Mouse (Mus musculus) bone marrow, adult 2 months (tissue): ENCODE results near the gene Ttc9c. TPM values are rescaled to one million over a fixed set of nuclear protein-coding genes. Genes with fewer than 3 reads are reported as not detected.

ENCODE experiments used
- H3K27ac ChIP-seq: fragments of 200-500 bp; 2 replicates; pipeline ENCODE4 v1.5.1; 2012; ENCODE audit warnings: low read depth, mild to moderate bottlenecking, control low read depth, inconsistent platforms, low read length; ENCODE audit not compliant: control insufficient read depth, poor library complexity, insufficient read depth
- H3K4me1 ChIP-seq: fragments of 200-500 bp; 2 replicates; pipeline ENCODE4 v1.6.1; 2011; ENCODE audit warnings: low read length; ENCODE audit not compliant: control insufficient read depth, insufficient read depth
- H3K4me3 ChIP-seq: fragments of 200-500 bp; replicated peaks from 2 replicates; pipeline ENCODE3; 2011; ENCODE audit warnings: mild to moderate bottlenecking, low read depth, low read length, control low read depth; ENCODE audit not compliant: control insufficient read depth
- CTCF ChIP-seq: fragments of 200-500 bp; IDR thresholded peaks from 2 replicates; pipeline ENCODE4 v1.5.1; 2011; ENCODE audit warnings: low read length, control low read depth; ENCODE audit not compliant: control insufficient read depth, insufficient read depth
- POLR2A ChIP-seq: fragments of 200-500 bp; IDR thresholded peaks from 2 replicates; pipeline ENCODE4 v1.6.1; 2011; ENCODE audit warnings: low read depth, mild to moderate bottlenecking, control low read depth, low read length, borderline replicate concordance; ENCODE audit not compliant: control insufficient read depth
- WGBS: fragments of 180-500 bp; shearing (Covaris S2); methylation state at CpG from one replicate; pipeline ENCODE4 v1.1.7; 2018; 5-methylcytosine and 5-hydroxymethylcytosine counted together
- polyA plus RNA-seq: library from polyadenylated mRNA; stranded (reverse); fragments of >200 nt; gene quantifications from 2 replicates; pipeline ENCODE4 v1.2.4, GENCODE M21; 2011; ENCODE audit warnings: low replicate concordance; ENCODE audit not compliant: missing spikeins, insufficient read depth, insufficient read length

The Ttc9c gene
- polyA plus RNA-seq, 1 experiment: 18.1 TPM

DNA sequence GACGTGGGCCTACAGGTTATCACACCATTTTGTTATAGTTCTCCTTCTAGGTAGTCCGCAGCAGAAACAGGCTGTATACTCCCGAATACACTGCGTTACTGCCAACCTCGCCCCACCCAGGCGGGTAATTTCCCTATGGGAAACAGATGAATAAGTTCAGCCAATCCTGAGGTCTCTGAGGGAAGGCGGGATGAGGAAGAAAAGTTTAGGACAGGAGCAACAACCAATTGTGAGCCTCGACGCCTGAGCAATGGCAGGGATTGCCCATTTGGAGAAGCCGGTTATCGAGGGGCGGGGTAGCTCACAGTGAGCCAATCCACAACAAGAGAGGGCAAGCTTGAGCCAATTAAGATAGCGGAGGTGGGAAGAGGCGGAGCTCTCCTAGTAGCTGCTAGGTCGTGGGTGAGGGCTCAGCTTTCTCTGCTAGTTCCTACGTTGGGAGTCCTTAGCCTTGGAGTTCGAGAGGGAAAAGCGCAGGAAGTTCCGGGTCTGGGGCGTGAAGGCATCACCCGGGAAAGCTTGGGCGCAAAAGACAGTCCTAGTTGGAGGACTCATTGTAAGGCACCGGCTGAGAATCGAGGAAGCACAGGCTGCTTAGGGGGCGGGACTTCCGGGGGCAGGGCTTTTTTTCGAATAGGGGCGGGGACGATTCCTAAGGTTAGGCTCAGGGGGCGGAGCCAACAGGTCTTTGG is 16.9 kb downstream of the Ttc9c start, which contains the start of gene Zbtb3:
Zbtb3 (plus strand) TSS at position 426 of the 692 bp plus-strand sequence.
- WGBS: 1% methylated on average over 30 of the region's 30 CpGs
- peaks cover 2% of the 10 kb centered on the region; the same call in 1 of the 2 replicates for H3K4me1 ChIP-seq
- TF ChIP-seq CTCF (no peak), POLR2A (no peak)

DNA sequence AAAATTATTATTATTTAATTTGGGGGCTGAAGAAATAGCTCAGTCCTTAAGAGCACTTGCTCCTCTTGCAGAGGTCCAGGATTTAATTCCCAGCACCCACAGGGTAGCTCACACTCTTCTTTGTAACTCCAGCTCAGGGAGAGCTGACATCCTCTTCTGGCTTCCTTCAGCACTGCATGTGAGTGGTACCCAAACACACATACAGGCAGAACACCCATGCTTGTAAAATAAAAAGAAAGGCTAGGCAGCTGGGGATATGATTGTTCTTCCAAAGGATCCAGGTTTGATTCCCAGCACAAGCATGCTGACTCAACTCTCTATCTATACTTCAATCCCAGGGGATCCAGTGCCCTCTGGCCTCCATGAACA is 20.2 kb downstream of the Ttc9c start:
- H3K4me1 ChIP-seq: 0 out of 2 replicates have a peak, but pooled peaks cover under 1% of the 10 kb centered on the region
- H3K27ac ChIP-seq: no peak overlapping the region
- TF ChIP-seq POLR2A (no peak), CTCF (no peak)
- H3K4me3 ChIP-seq: no peak overlapping the region

More for the DNA sequence above, 16.9 kb downstream of the Ttc9c start, which contains the start of gene Zbtb3:
- peak within 1 kb of the TSS; percentile 39 for H3K27ac ChIP-seq
- H3K4me3 ChIP-seq: peak within 1 kb of the TSS; percentile 87

DNA sequence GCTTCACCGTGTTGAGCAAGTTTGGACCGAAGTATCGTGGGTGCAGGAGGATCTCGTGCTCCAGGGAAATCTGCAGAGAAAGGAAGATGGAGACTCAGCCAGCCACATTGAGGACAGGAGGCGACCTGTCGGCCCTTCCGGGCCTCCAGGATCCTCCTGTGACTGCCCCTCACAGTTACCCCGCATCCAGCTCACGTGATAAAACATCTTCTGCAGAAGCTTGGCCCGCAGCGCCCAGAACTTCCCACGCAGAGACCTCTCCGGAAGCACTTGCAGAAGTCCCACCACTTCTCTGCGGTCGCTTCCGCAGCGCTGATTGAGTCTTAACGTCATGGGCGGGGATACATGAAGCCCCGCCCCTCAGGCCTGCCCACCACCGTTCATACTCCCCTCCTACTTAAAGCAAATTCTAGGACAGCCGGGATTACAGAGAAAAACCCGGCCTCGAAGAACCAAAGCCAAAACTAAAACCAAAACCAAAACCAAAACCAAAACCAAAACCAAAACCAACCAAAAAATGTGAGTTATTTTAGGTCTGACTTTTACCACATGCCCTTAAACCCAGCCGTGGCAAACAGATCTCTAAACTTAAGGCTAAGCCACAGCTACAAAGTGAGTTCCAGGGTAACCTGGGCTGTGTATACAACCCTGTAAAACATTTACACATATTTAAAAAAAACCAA is 20.7 kb downstream of the Ttc9c start, which contains the start of gene Polr2g:
Polr2g (minus strand) TSS at position 314 of the 683 bp plus-strand sequence.
- TF ChIP-seq POLR2A: peak; percentile 65; the same call in 1 of the 2 replicates
- no peak for TF ChIP-seq CTCF
- peak within 1 kb of the TSS; percentile 45 for H3K27ac ChIP-seq
- under 1% methylated on average over 25 of the region's 25 CpGs for WGBS
- H3K4me3 ChIP-seq: peak within 1 kb of the TSS; percentile 83
- no peaks in the 10 kb centered on the region for H3K4me1 ChIP-seq

DNA sequence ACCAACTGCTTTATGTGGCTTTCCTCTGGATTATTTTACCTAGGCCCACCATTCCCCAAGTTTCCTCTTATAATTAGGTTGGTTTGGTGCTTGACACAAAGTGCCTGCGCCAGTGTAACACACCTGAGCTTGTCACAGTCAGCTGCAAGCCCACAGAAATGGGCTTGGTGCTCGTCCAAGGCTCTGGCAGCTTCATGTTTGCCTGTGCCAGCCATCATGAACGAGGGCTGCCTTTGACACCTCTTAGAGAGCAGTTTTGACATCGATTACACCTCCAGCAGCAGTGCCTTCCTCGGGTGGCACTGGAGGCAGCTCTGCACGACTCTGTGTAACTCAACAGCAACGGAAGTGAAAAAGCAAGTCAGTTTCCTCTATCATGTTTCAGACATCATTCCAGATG is 29.0 kb downstream of the Ttc9c start:
- TF ChIP-seq CTCF: no peak
- no peak for TF ChIP-seq POLR2A
- H3K4me3 ChIP-seq: no peak overlapping the region
- no peak overlapping the region for H3K27ac ChIP-seq
- WGBS: 73% methylated on average over 7 of the region's 7 CpGs
- no peaks in the 10 kb centered on the region for H3K4me1 ChIP-seq

DNA sequence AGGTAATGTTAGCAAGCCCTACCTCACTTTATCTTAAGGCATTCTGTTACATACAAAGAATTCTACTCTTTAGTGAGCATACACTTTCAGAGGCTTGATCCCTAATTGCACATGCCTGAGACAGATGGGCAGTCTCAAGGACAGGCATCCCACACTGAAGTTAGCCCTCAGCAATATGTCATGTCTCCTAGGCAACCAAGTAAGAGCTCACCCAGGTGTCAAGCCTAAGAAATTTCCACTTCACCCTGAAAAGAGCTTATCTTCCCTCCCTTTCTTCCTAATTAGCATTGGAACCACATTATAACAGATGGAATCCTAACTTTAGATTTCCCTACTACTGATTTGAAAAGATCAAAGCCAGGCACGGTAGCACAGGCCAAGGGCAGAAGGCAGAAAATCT is 30.0 kb downstream of the Ttc9c start:
- Histone ChIP-seq H3K4me1 (no peaks in the 10 kb centered on the region), H3K4me3 (no peak overlapping the region), H3K27ac (no peak overlapping the region)
- WGBS: 83% methylated on average over 1 of the region's 1 CpGs
- TF ChIP-seq CTCF (no peak), POLR2A (no peak)

DNA sequence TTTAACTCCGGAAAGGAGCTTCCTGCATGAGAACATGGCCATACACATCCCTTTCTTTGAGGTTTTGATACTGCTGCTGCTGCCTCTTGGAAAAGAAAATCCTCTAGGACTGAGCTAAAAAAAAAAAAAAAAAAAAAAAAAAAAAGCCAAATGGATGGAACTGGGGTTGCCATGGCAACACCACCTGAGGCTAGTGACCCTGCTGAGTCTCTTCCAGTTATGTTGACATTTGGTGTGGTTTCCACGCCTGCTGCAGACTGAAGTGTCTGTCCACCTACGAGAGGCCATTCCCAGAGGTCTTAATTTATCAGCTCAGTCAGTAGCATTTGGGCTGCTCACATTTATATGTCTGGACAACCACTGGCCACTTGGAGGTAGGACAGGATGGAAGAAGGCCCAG is 30.6 kb downstream of the Ttc9c start:
- Histone ChIP-seq H3K4me1 (no peaks in the 10 kb centered on the region), H3K4me3 (no peak overlapping the region), H3K27ac (no peak overlapping the region)
- 78% methylated on average over 3 of the region's 3 CpGs for WGBS
- TF ChIP-seq CTCF (no peak), POLR2A (no peak)

DNA sequence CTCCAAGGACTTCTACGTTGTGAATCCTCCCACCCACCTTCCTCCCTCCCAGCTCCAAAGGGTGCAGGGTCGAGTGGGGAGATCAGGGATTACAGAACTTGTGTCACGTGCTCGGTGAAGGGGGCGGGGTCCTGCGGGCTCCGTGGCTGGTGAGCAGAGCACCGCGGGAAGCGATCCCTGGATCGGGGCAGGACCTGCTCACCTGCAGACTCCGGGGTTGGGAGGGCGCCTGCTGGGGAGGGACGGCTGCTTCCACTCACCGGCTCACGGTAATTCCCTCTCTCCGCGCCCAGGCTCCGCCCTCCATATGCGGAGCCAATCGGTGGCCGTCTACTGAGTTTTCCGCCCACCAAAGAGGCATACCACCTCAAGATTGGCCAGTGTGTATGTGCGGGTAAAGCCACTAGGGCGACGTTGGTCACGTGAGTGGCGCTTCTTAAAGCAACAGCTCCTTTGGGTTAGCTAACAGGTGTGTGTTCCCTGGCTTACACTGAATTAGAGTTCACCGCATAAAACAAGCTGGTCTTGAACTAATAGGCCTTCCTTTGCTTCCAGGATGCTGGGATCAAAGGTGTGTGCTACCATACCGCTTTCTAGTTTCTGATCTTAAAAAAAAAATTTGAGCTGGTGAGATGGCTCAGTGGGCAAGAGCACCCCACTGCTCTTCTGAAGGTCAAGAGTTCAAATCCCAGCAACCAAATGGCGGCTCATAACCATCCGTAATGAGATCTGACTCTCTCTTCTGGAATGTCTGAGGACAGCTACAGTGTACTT is 32.9 kb downstream of the Ttc9c start, which contains the start of gene Taf6l:
Taf6l (minus strand) TSS at position 410 of the 774 bp plus-strand sequence.
- H3K27ac ChIP-seq: peak within 1 kb of the TSS; percentile 42
- WGBS: 1% methylated on average over 32 of the region's 32 CpGs
- H3K4me1 ChIP-seq: no peaks in the 10 kb centered on the region
- no peak for TF ChIP-seq CTCF
- peak; percentile 73; the same call in 1 of the 2 replicates for TF ChIP-seq POLR2A
- H3K4me3 ChIP-seq: peak within 1 kb of the TSS; percentile 93

DNA sequence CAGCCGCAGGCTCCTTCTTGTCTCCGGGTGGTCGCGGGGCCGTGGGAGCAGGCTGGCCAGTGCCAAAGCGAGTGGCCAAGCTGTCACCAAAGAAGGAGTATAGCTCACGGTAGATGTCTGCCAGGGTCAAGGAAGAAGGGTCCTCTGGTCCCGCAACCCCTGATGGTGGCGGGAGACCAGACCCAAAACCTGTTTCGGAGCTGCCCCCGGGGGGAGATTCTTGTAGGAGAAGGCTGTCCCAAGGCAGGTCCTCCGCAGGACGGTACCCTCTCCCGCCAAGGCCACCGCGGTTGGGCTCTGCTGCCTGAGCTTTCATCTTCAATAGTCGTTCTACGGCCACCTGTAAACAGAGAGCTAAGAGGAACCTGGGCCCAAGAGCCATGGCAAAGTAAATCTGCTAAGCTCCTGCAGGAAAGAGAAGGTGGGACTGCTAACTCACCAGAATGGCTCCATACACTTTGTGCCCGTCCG is 44.1 kb downstream of the Ttc9c start:
- WGBS: under 1% methylated on average over 20 of the region's 20 CpGs
- Histone ChIP-seq H3K4me3 (peak overlapping the region; percentile 94), H3K27ac (peak overlapping the region; percentile 98), H3K4me1 (peaks cover 9% of the 10 kb centered on the region; the same call in 1 of the 2 replicates)
- TF ChIP-seq CTCF: no peak
- TF ChIP-seq POLR2A: no peak
